Mouse (Mus musculus) left cerebral cortex, postnatal 25 days (tissue): Measurements from ENCODE around the gene Stk38l. TPM values are rescaled to one million over a fixed set of nuclear protein-coding genes. Genes with fewer than 3 reads are reported as not detected.

Source experiments
- DNase-seq, 2 experiments: peaks; one replicate each; pipeline ENCODE4 v3.0.0; 2022; ENCODE audit warnings: low spot score in 2 of 2, mixed read lengths in 1 of 2
- intact Hi-C: fragments of 180-260 bp; cut with DNase I; formaldehyde crosslinking; loops from one replicate; pipeline ENCODE4 v1.15.1; 2025
- total RNA-seq, 2 experiments: library from RNA; stranded (reverse); gene quantifications; 2 replicates each; pipeline ENCODE4 v1.2.3; 2021

The Stk38l gene
- total RNA-seq = 10 to 100 TPM; 23.4 to 23.6 TPM

DNA sequence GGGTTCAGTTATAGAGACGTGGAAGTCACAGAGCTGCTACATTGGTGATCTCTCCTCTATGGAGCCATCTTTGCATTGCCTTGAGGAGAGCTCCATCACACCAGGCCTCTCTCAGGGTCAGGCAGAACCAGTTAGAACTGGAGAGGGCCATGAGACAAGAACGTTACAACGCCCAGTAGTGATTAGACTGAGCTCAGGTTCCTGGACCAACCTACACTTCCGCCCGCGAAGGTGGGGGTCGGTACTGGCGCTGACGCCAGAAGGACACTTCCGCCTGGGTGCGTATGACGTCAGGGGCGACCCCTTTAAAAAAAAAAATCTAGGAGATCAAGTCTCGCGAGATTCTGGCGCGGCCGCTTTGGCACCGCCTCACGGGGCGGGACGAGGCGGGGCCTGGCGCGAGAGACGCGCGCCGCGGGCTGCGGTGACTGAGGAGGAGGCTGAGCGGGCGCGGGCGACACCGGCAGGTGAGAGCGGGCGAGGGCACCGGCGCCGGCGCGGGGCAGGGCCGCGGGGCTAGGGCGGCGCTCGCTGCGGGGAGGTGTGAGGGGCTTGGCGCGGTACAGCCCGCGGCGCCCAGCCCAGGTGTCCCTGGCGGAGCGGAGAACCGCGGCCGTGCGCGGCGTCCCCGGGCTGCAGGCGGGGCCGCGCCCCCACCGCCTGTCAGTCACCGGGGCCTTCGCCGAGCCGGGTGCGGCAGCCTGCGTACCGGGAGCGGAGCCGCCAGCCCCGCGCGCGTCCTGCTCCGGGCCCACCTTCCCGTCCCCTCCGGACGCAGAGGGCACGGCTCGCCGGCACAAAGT lies at the start of gene Stk38l:
Gene Stk38l (plus strand): TSS at position 415 of the 803 bp plus-strand sequence.
- DNase-seq = peak; percentile 94 to 96
- intact Hi-C loops = loop anchor here (5.0 kb wide), 3 partner anchors 38 to 142 kb away; partner anchors contain the start of genes Med21 and Tm7sf3

GRCm38 (mm10) chr6:146676904-146677303 lies 47.9 kb upstream of the Stk38l start:
- intact Hi-C loops = no loop called here

DNA sequence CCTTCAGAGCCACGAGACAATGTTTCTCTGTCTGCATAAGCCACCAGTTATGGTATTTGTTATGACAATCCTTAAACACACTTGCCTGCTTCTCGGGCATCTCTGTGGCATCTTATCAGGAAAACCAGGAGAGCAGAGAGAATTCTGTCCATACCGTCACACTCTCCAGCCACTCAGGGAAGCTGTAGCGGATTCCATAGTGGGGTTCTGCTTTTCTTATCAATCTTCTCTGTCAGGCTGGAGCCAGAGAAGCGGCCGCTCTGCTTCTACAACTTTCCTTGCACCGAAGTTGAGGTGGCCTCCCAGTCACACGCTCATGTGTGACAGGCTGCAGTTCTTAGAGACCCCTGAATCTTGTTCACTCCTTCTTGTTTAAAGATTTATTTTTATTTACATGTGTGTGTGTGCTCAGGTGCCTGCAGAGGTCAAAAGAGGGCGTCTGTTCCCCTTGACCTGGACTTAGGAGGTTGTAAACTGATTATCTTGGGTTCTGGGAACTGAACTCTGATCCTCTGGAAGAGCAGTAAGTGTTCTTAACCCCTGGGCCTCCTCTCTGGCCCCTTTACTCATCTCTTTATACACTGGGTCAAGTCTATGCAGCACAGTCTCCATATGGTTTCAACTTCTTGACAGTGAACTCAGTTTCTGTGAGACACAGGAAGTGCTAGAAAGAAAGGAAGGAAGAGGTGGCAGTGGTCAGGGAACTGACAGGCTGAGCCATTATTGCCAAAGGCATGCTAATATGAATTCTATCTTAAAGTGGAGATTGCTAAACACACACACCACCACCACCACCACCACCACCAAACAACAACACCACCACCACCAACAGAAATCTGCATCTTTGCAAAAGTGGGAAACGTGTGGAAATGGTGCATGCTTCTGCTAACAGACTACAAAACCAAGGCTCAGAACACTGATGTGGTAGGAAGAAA lies 46.4 kb upstream of the Stk38l start:
- no peak for DNase-seq
- intact Hi-C loops = no loop called here

More at GRCm38 (mm10) chr6:146676904-146677303, 47.9 kb upstream of the Stk38l start:
- DNase-seq = no peak

- intact Hi-C loops = no loop called here
- DNase-seq = no peak
Observed at GRCm38 (mm10) chr6:146683881-146684280, 40.9 kb upstream of the Stk38l start.

- DNase-seq = no peak
- intact Hi-C loops = no loop called here
Observed at GRCm38 (mm10) chr6:146685781-146686308, 39.0 kb upstream of the Stk38l start.

DNA sequence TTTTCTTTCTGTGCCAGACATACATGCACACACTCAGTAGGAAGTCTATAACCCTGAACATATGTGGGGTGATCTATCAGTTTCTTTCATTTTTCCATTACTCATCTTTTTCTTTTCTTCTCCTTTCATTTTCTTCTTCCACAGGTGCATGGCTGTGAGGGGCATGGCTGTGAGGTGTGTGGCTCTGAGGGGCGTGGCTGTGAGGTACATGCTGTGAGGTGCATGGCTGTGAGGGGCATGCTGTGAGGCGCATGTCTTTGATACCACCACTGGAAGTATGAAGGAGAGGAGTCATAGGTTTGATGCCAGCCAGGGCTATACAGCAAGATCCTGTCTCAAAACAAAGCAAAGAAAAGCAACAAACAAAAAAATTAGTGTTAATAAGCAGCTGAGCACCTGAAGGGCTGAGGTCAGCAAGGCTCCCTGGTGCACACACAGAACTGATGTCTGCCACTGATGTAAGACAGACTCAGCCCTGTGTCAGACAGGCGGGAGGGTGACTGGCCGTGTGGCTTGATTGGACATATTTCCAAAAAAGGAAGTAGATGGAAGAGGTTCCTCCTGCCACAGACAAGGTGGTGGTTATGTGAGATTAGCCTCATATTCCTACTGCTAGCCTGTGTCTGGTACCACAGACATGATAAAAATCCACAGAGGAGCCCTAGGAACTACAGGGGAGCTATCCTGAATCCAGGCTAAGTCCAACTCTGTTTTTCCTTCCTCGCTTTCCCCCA lies 38.2 kb upstream of the Stk38l start:
- intact Hi-C loops = no loop called here
- DNase-seq = no peak

- intact Hi-C loops = no loop called here
Observed at GRCm38 (mm10) chr6:146688010-146688409, 36.8 kb upstream of the Stk38l start.

DNA sequence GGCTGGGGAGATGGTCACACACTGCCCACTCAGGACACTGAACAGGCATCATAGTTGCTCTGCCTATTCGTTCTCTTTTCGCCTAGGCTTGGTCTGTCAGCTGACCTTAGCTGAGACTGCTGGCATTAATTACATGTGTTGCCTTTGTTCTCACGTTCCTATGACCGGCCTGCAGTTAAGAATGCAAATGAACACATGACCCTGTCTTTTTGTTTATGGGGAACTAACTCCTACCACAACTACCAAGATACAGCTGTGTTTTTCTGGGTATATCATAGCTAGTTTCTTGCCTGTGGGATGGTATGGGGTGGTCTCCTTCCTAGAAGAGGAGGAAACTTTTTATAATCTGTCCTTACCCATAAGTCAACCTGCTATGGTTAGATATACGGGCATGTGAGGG lies 35.9 kb upstream of the Stk38l start:
- intact Hi-C loops = no loop called here
- no peak for DNase-seq

More at GRCm38 (mm10) chr6:146688010-146688409, 36.8 kb upstream of the Stk38l start:
- no peak for DNase-seq

DNA sequence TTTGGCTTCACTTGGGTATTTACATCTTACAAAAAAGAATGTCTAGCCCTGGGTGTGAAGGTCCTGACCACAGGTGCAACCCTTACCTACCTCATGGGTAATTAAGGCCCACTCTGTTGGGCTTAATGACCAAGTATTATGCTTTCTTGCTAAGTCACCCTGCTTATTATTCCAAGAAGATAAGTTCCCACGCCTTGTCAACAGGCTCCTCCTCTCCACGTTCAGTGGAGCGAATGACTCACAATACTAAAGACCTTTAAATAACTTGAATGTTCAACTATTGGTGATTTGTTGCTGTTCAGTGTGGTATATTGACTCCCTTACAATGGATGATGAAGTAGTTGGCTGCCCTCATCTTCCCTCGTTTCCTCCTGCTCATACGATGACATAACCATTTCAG lies 27.0 kb upstream of the Stk38l start:
- intact Hi-C loops = no loop called here
- DNase-seq = no peak

GRCm38 (mm10) chr6:146698376-146698775 lies 26.4 kb upstream of the Stk38l start:
- intact Hi-C loops = no loop called here
- DNase-seq = no peak

DNA sequence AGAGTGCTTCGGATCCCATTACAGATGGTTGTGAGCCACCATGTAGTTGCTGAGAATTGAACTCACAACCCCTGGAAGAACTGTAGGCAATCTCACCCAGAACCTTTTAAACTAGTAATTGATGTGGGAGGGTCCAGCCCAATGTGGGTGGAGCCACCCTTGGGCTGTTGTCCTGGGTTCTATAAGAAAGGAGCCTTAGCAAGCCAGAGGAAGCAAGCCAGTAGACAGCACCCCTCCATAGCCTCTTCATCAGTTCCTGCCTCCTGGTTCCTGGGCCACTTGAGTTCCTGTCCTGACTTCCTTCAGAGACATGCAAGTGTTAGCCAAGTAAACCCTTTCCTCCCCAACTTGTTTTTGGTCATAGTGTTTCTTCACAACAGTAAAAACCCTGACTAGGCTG lies 24.3 kb upstream of the Stk38l start:
- intact Hi-C loops = no loop called here
- DNase-seq = no peak

DNA sequence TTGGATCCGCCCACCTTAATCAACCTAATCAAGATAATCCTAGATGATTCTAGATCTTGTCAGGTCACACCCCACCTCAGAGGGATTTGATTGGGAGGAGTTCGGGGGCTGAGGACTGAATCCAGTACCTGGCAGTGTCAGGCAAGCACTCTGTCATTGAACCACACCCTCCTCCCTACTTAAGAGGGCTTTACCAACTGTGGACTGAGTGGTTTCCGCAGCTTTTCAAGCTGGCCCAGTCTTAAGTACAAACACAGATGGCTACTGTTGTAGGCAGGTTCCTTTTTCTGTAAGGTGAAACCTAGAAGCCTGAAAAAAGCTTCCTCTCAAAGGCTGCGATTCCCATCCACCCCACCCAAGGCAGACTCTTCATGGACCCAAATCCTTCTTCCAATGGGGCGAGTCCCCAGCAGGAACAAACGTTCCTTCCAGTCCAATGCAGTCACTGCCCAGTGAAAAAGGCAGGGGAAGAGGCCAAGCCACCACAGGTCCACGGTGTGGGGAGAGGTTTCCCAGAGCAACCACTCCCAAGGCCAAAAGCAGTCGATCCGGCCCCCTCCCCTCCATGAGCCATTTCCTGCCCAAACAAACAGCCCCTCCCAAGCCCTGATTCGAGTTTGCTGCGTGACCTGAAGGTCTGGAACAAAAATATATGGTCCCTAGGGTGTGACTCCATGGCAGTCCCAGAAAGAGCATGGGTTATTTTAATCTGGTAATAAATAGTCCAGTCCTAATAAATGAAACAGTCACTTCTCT lies 22.5 kb upstream of the Stk38l start:
- intact Hi-C loops = no loop called here
- no peak for DNase-seq

DNA sequence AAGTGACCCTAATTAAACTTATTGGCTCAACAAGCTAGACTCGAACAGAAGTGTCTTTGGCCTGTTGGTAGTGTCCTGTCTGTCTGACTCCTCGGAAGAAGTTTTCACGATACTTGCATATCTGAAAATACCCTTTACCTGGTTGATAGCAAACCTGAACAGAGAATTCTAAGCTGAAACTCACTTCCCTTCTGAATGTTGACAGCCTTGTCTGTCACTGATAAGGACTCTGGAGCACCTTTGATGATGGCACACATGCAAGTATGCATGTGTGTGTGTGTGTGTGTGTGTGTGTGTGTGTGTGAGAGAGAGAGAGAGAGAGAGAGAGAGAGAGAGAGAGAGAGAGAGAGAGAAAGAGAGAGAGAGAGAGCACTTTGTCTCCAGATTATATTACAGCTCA lies 21.4 kb upstream of the Stk38l start:
- DNase-seq = no peak

DNA sequence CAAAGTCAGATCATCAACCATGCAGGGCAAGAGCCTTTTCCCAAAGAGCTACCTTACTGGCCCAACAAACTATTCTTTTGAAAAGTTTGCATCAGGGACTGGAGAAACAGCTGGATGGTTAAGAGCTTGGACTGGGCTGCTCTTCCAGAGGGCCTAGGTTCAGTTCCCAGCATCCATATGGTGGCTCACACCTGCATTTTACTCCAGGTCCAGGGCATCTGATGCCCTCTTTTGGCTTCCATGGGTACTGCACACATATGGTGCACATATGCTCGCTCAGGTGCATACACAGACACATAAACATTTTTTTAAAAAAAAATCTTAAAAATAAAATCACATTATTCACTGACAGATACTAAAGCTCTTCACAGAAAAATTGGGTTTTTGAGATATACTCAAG lies 19.2 kb upstream of the Stk38l start:
- DNase-seq = no peak
- intact Hi-C loops = no loop called here

More for the DNA sequence above, 21.4 kb upstream of the Stk38l start:
- intact Hi-C loops = no loop called here

- DNase-seq = no peak
- intact Hi-C loops = no loop called here
Observed at GRCm38 (mm10) chr6:146719606-146720005, 5.2 kb upstream of the Stk38l start.

DNA sequence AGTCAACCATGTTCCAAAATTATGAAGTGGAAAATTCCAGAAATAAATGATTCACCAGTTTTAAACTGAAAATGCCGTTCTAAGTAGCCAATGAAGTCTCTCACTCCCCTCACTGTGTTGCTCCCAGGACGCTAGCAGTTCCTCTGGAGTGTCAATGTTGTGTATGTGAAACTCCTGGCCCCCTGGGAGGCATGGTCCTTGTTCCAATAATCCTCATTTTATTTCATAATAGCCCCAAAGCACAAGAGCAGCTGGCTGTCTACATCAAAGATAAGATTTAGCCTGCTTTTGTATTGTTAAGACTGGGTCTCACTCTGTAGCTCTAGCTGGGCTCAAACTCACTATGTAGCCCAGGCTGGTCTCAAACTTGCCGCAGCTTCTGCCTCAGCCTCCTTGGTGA lies 990 bp upstream of the Stk38l start:
- intact Hi-C loops = no loop called here
- DNase-seq = no peak

DNA sequence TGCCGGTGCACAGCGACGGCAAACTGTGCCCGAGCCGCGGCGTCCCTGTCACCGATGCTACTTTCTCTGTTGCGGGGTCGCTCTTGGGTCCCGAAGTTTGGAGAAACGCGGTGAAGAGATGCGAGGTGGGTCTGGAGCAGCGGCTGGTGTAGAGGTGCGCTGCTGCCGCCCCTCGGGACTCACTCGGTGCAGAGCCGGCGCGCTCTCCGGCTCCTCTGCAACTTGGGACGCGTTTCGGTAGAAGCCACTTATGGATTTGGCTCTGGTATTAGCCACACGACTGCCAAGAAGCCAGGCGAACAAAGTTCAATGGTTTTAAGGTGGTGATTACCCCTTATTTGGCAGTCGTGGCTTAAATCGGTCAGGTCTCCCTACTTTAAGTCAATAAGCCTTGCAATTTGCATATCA lies 593 bp downstream of the Stk38l start:
- intact Hi-C loops = loop anchor here (5.0 kb wide), 3 partner anchors 37 to 143 kb away; partner anchors contain the start of genes Med21 and Tm7sf3
- DNase-seq = peak; percentile 29 to 33

DNA sequence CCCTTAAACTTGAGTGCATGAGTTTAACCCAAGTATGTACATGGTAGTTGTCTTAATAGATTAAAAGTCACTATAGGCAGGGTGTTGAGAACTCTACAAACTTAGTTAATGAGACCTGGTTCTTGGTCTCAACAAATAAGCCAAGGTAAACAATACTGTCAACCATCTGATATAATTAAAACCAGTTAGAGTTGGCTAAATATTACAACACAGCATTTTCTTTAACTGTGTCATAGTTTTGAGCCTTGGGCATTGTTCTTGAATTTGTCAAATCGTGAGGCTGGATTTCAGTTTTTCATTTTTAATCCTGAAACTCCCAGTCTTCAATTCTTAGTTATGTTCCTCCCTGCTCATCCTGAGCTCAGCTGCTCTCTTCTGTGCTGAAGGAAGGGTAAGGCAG lies 6.2 kb downstream of the Stk38l start:
- intact Hi-C loops = no loop called here

GRCm38 (mm10) chr6:146731692-146732091 lies 6.9 kb downstream of the Stk38l start:
- no peak for DNase-seq
- intact Hi-C loops = no loop called here

More for the DNA sequence above, 6.2 kb downstream of the Stk38l start:
- DNase-seq = no peak
